Mouse (Mus musculus) spleen, adult 12 weeks (tissue): ENCODE measurements around the gene Klhl10.

Source experiments
- DNase-seq: peaks from one replicate; pipeline ENCODE4 v3.0.0; 2022; ENCODE audit warnings: low spot score

Gene Klhl10

GRCm38 (mm10) chr11:100408835-100409462 lies 32.8 kb upstream of the Klhl10 start:
- DNase-seq: no peak

- DNase-seq: no peak
Measured at GRCm38 (mm10) chr11:100409686-100410085, 32.0 kb upstream of the Klhl10 start.

GRCm38 (mm10) chr11:100411736-100412135 lies 30.0 kb upstream of the Klhl10 start:
- DNase-seq: no peak

GRCm38 (mm10) chr11:100413541-100413940 lies 28.2 kb upstream of the Klhl10 start:
- DNase-seq: no peak

GRCm38 (mm10) chr11:100414021-100414913 lies 27.4 kb upstream of the Klhl10 start, which contains the start of gene P3h4:
TSS of gene P3h4 (minus strand) at chr11:100414836.
- DNase-seq: peak; percentile 12

GRCm38 (mm10) chr11:100414914-100415822 lies 26.5 kb upstream of the Klhl10 start, which contains the start of gene Fkbp10:
TSS of gene Fkbp10 (plus strand) at chr11:100415697.
- no peak for DNase-seq

- no peak for DNase-seq
Measured at GRCm38 (mm10) chr11:100421537-100421936, 20.2 kb upstream of the Klhl10 start.

- no peak for DNase-seq
Measured at GRCm38 (mm10) chr11:100423836-100424235, 17.9 kb upstream of the Klhl10 start.

GRCm38 (mm10) chr11:100425851-100426250 lies 15.9 kb upstream of the Klhl10 start:
- DNase-seq: no peak

GRCm38 (mm10) chr11:100426820-100427219 lies 14.9 kb upstream of the Klhl10 start:
- DNase-seq: no peak

- DNase-seq: no peak
Measured at GRCm38 (mm10) chr11:100428612-100429199, 13.0 kb upstream of the Klhl10 start.

GRCm38 (mm10) chr11:100430052-100430451 lies 11.7 kb upstream of the Klhl10 start:
- DNase-seq: no peak

GRCm38 (mm10) chr11:100432002-100432401 lies 9.7 kb upstream of the Klhl10 start:
- no peak for DNase-seq

GRCm38 (mm10) chr11:100435678-100436246 lies 6.0 kb upstream of the Klhl10 start:
- no peak for DNase-seq

- DNase-seq: no peak
Measured at GRCm38 (mm10) chr11:100437901-100438300, 3.8 kb upstream of the Klhl10 start.

- peak; percentile 59 for DNase-seq
Measured at GRCm38 (mm10) chr11:100440691-100441522, 810 bp upstream of the Klhl10 start.

- no peak for DNase-seq
Measured at GRCm38 (mm10) chr11:100442625-100443024, 908 bp downstream of the Klhl10 start.

GRCm38 (mm10) chr11:100457247-100457646 lies 15.5 kb downstream of the Klhl10 start:
- no peak for DNase-seq

- no peak for DNase-seq
Measured at GRCm38 (mm10) chr11:100457711-100458110, 16.0 kb downstream of the Klhl10 start.

GRCm38 (mm10) chr11:100462699-100463098 lies 21.0 kb downstream of the Klhl10 start:
- no peak for DNase-seq
